Mouse (Mus musculus) kidney, embryonic 16.5 days (tissue): Measurements from ENCODE around the gene Myrf. TPM values are rescaled to one million over a fixed set of nuclear protein-coding genes. Genes with fewer than 3 reads are reported as not detected.

Source experiments
- ATAC-seq: fragments of 200-750 bp; cut with Nextera tagmentation; 2 replicates; pipeline ENCODE4 v1.8.0; 2017; ENCODE audit warnings: moderate TSS enrichment; ENCODE audit not compliant: low FRiP score, low TSS enrichment
- H3K27ac ChIP-seq: fragments of 300-500 bp; sonication (generic); 2 replicates; pipeline ENCODE4 v1.5.1; 2014; ENCODE audit warnings: low read length
- H3K27me3 ChIP-seq: fragments of 300-500 bp; sonication (generic); 2 replicates; pipeline ENCODE4 v1.6.1; 2014; ENCODE audit warnings: low read length, control low read depth, mixed read lengths; ENCODE audit not compliant: insufficient read depth
- H3K36me3 ChIP-seq: fragments of 300-500 bp; sonication (generic); 2 replicates; pipeline ENCODE4 v1.6.1; 2014; ENCODE audit warnings: low read length, control low read depth, mixed read lengths; ENCODE audit not compliant: insufficient read depth
- H3K4me1 ChIP-seq: fragments of 300-500 bp; sonication (generic); 2 replicates; pipeline ENCODE4 v1.6.1; 2014; ENCODE audit warnings: low read length, control low read depth, mixed read lengths; ENCODE audit not compliant: insufficient read depth
- H3K4me2 ChIP-seq: fragments of 300-500 bp; sonication (generic); replicated peaks from 2 replicates; pipeline ENCODE4 v1.6.1; 2014; ENCODE audit warnings: low read depth, low read length
- H3K4me3 ChIP-seq: fragments of 300-500 bp; sonication (generic); 2 replicates; pipeline ENCODE4 v1.5.1; 2014; ENCODE audit warnings: mild to moderate bottlenecking, low read length
- H3K9ac ChIP-seq: fragments of 300-500 bp; sonication (generic); replicated peaks from 2 replicates; pipeline ENCODE4 v1.6.1; 2014; ENCODE audit warnings: low read length
- H3K9me3 ChIP-seq: fragments of 300-500 bp; sonication (generic); 2 replicates; pipeline ENCODE4 v1.6.1; 2016; ENCODE audit warnings: low read length, control low read depth
- WGBS: fragments of 180-500 bp; shearing (Covaris S2); extraction: QIAGEN DNeasy Blood & Tissue Kit; methylation state at CpG from one replicate; pipeline ENCODE4 v1.1.7; 2014; 5-methylcytosine and 5-hydroxymethylcytosine counted together
- polyA plus RNA-seq: library from polyadenylated mRNA; unstranded; fragments of >200 nt; fragmentation: Nextera tagmentation; extraction: Ambion mirVana; gene quantifications from 2 replicates; pipeline ENCODE4 v1.2.1, GENCODE M21; 2015

The Myrf gene
- polyA plus RNA-seq, 1 experiment from 2014 or later: 3.9 TPM

DNA sequence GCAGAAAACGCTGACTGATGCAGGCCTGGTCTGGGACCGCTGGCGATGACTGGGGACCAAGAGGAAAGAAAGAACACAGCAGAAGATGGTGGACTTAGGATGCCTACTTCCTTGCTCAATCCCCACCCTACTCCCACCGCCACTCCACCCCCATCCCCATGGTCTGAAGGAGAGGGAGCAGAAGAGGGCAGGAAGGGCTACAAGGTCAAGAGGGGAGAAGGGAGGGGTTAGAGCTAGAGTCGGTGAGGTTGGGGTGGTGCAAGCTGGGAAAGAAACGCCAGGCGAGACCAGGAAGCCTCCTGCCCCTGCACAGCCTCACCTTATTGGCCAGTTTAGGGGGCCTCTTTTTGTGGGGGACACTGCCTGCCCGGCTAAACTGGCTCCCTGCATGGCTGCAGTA lies 24.4 kb downstream of the Myrf start:
- 61% methylated on average over 8 of the region's 8 CpGs for WGBS
- H3K4me1 ChIP-seq: no peaks in the 10 kb centered on the region
- H3K9ac ChIP-seq: no peak overlapping the region
- H3K27me3 ChIP-seq: no peaks in the 10 kb centered on the region
- H3K27ac ChIP-seq: no peak overlapping the region
- no peak overlapping the region for H3K4me3 ChIP-seq
- no peak overlapping the region for H3K4me2 ChIP-seq
- ATAC-seq: no peak
- no peaks in the 10 kb centered on the region for H3K9me3 ChIP-seq
- H3K36me3 ChIP-seq: peaks cover 9% of the 10 kb centered on the region

DNA sequence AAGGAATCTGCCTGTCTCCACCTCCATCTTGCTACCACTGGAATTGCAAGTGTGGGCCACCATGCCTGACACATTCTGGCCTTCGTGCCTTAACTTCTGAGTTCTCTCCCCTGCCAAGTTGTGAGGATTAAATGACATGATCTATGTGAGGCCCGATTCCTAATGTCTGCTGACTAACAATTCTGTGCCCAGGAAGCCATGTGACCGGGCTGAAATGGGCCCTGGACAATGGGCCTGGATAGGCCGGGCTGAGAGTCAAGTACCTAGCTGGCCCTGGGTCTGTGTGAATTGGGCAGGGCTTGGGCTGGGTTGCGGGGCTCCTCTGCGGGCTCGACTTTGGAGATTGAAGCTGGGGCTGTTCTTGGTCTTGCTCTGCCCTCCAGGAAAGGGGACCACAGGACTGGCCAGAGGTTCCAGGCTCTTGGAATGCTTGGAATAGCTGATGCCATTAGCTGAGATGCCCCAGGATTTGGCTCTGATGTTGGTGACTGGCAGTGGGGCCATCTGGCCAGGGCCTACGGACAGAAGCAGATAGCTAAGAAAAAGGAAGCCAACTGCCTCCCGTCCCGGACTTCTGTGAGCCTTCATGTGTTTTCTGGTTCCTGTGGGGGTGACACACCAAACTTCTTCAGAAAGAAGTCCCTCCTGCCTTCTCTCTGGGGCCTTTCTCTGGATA lies 26.6 kb downstream of the Myrf start:
- WGBS: 84% methylated on average over 10 of the region's 10 CpGs
- no peak overlapping the region for H3K27ac ChIP-seq
- H3K9ac ChIP-seq: no peak overlapping the region
- no peaks in the 10 kb centered on the region for H3K9me3 ChIP-seq
- no peak overlapping the region for H3K4me2 ChIP-seq
- H3K4me3 ChIP-seq: no peak overlapping the region
- H3K4me1 ChIP-seq: no peaks in the 10 kb centered on the region
- peaks cover 26% of the 10 kb centered on the region for H3K36me3 ChIP-seq
- no peak for ATAC-seq
- no peaks in the 10 kb centered on the region for H3K27me3 ChIP-seq

GRCm38 (mm10) chr19:10210885-10211284 lies 29.7 kb downstream of the Myrf start:
- H3K9ac ChIP-seq: no peak overlapping the region
- 79% methylated on average over 4 of the region's 4 CpGs for WGBS
- no peak overlapping the region for H3K4me3 ChIP-seq
- no peak for ATAC-seq
- H3K27ac ChIP-seq: no peak overlapping the region
- H3K4me1 ChIP-seq: no peaks in the 10 kb centered on the region
- no peaks in the 10 kb centered on the region for H3K9me3 ChIP-seq
- H3K4me2 ChIP-seq: no peak overlapping the region
- no peaks in the 10 kb centered on the region for H3K27me3 ChIP-seq
- H3K36me3 ChIP-seq: peaks cover 56% of the 10 kb centered on the region

- no peak overlapping the region for H3K27ac ChIP-seq
- H3K9me3 ChIP-seq: no peaks in the 10 kb centered on the region
- H3K36me3 ChIP-seq: peaks cover 58% of the 10 kb centered on the region
- H3K27me3 ChIP-seq: no peaks in the 10 kb centered on the region
- no peak for ATAC-seq
- 80% methylated on average over 3 of the region's 3 CpGs for WGBS
- no peak overlapping the region for H3K4me2 ChIP-seq
- peaks cover 7% of the 10 kb centered on the region for H3K4me1 ChIP-seq
- no peak overlapping the region for H3K4me3 ChIP-seq
- no peak overlapping the region for H3K9ac ChIP-seq
Observed at GRCm38 (mm10) chr19:10208851-10209250, 31.7 kb downstream of the Myrf start.

DNA sequence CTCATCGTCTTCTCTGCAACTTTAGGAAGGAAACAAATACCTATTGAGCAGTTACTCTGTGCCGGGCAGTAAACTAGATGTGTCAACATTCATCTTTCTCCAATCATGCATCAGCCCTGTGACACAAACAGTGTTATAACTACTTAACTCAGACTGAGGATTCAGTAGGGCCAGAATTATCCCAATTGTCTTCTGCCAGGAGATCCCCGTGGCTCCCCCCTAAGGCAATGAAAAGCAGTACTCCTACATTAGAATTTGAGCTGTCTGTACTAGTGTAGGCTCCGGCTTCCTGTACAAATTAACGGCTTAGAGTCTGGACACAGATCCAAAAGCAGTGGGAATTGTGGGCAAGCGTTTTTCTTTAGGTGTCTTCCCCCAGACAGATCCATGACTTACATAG lies 35.5 kb downstream of the Myrf start:
- WGBS: 67% methylated on average over 6 of the region's 6 CpGs
- no peaks in the 10 kb centered on the region for H3K27me3 ChIP-seq
- ATAC-seq: no peak
- H3K4me1 ChIP-seq: peaks cover 15% of the 10 kb centered on the region
- peak overlapping the region; percentile 58 for H3K4me2 ChIP-seq
- peak overlapping the region; percentile 96 for H3K4me3 ChIP-seq
- H3K9me3 ChIP-seq: no peaks in the 10 kb centered on the region
- H3K27ac ChIP-seq: peak overlapping the region; percentile 88; the same call in 1 of the 2 replicates
- peaks cover 53% of the 10 kb centered on the region for H3K36me3 ChIP-seq
- H3K9ac ChIP-seq: peak overlapping the region; percentile 84; the same call in 1 of the 2 replicates

DNA sequence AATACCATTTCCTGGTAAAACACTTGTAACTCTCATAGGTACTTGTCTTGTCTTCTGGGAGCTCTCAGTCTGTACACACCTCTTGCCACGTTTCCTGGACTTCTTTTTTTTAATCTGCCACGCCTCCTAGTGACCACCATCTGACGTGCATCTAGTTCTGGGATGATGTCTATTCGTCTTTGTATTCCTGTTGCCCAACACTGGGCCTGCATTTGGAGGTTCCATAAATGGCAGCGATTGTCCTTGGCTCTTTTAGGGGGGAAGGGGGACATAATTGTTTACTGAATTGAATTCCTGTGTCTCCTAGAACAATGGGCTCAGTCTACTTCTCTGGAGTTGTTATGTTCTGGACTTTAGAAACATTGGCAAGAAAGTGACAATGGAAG lies 35.9 kb downstream of the Myrf start:
- H3K9me3 ChIP-seq: no peaks in the 10 kb centered on the region
- H3K4me2 ChIP-seq: peak overlapping the region; percentile 58
- ATAC-seq: no peak
- peak overlapping the region; percentile 88 for H3K27ac ChIP-seq
- H3K27me3 ChIP-seq: no peaks in the 10 kb centered on the region
- 2% methylated on average over 5 of the region's 5 CpGs for WGBS
- peaks cover 53% of the 10 kb centered on the region for H3K36me3 ChIP-seq
- peak overlapping the region; percentile 96 for H3K4me3 ChIP-seq
- peak overlapping the region; percentile 84 for H3K9ac ChIP-seq
- peaks cover 15% of the 10 kb centered on the region for H3K4me1 ChIP-seq

GRCm38 (mm10) chr19:10203848-10204615 lies 36.5 kb downstream of the Myrf start, which contains the start of the genes Tmem258 and Fen1:
Tmem258 (plus strand) TSS chr19:10204014.
Fen1 (minus strand) TSS chr19:10204169.
- under 1% methylated on average over 40 of the region's 40 CpGs for WGBS
- peak; percentile 91 for ATAC-seq
- peak within 1 kb of the TSS; percentile 84 for H3K9ac ChIP-seq
- H3K27ac ChIP-seq: peak within 1 kb of the TSS; percentile 88
- H3K4me1 ChIP-seq: peaks cover 15% of the 10 kb centered on the region
- no peaks in the 10 kb centered on the region for H3K9me3 ChIP-seq
- peak within 1 kb of the TSS; percentile 96 for H3K4me3 ChIP-seq
- no peaks in the 10 kb centered on the region for H3K27me3 ChIP-seq
- H3K4me2 ChIP-seq: peak within 1 kb of the TSS; percentile 58
- peaks cover 53% of the 10 kb centered on the region for H3K36me3 ChIP-seq

- Histone ChIP-seq H3K36me3 (peaks cover 45% of the 10 kb centered on the region), H3K27ac (peak overlapping the region; percentile 88), H3K4me2 (peak overlapping the region; percentile 58), H3K9ac (peak overlapping the region; percentile 84), H3K27me3 (no peaks in the 10 kb centered on the region), H3K4me1 (peaks cover 15% of the 10 kb centered on the region), H3K4me3 (peak overlapping the region; percentile 96), H3K9me3 (no peaks in the 10 kb centered on the region)
- ATAC-seq: peak; percentile 12
- 1% methylated on average over 23 of the region's 23 CpGs for WGBS
Observed at GRCm38 (mm10) chr19:10203146-10203847, 37.3 kb downstream of the Myrf start.

- Histone ChIP-seq H3K9me3 (no peaks in the 10 kb centered on the region), H3K4me1 (peaks cover 8% of the 10 kb centered on the region), H3K27ac (no peak overlapping the region), H3K4me2 (no peak overlapping the region), H3K36me3 (peaks cover 40% of the 10 kb centered on the region), H3K9ac (no peak overlapping the region), H3K27me3 (no peaks in the 10 kb centered on the region), H3K4me3 (no peak overlapping the region)
- WGBS: 28% methylated on average over 3 of the region's 3 CpGs
- ATAC-seq: no peak
Observed at GRCm38 (mm10) chr19:10198723-10199122, 41.8 kb downstream of the Myrf start.
